Mouse (Mus musculus): ENCODE data around the gene Cacna1h. TPM values are rescaled to one million over a fixed set of nuclear protein-coding genes. Genes with fewer than 3 reads are reported as not detected.

The Cacna1h gene
- 1 to 10 TPM in 1 of 2 experiments, under 1 TPM in 1; 0.81 to 1.1 TPM for total RNA-seq (2021)
- long read RNA-seq, experiment 1, full-length matches to known transcripts, result 1 of 3 reads
- long read RNA-seq, experiment 1, partial matches to known transcripts, result 1 of 3 reads
- long read RNA-seq, experiment 1, other reads (novel, unspliced or antisense), result 1 of 3 reads
- long read RNA-seq, experiment 2, result 0 reads

GRCm38 (mm10) chr17:25433617-25434606 lies at the start of gene Cacna1h:
TSS of gene Cacna1h (minus strand) at chr17:25433783.
- DNase-seq (ENCODE audit: low spot score), result no peak

- no peak for DNase-seq (ENCODE audit: low spot score)
Measured at GRCm38 (mm10) chr17:25482092-25482491, 48.5 kb upstream of the Cacna1h start.

GRCm38 (mm10) chr17:25480820-25481219 lies 47.2 kb upstream of the Cacna1h start:
- DNase-seq (ENCODE audit: low spot score), result no peak

GRCm38 (mm10) chr17:25480152-25480551 lies 46.6 kb upstream of the Cacna1h start:
- no peak for DNase-seq (ENCODE audit: low spot score)

- peak; percentile 54 for DNase-seq (ENCODE audit: low spot score)
Measured at GRCm38 (mm10) chr17:25475946-25476744, 42.6 kb upstream of the Cacna1h start.

GRCm38 (mm10) chr17:25474330-25475077 lies 40.9 kb upstream of the Cacna1h start:
- peak; percentile 60 for DNase-seq (ENCODE audit: low spot score)

- no peak for DNase-seq (ENCODE audit: low spot score)
Measured at GRCm38 (mm10) chr17:25472044-25472443, 38.5 kb upstream of the Cacna1h start.

GRCm38 (mm10) chr17:25471418-25471817 lies 37.8 kb upstream of the Cacna1h start:
- no peak for DNase-seq (ENCODE audit: low spot score)

GRCm38 (mm10) chr17:25469798-25470197 lies 36.2 kb upstream of the Cacna1h start:
- DNase-seq (ENCODE audit: low spot score), result peak; percentile 44

- DNase-seq (ENCODE audit: low spot score), result no peak
Measured at GRCm38 (mm10) chr17:25468301-25468700, 34.7 kb upstream of the Cacna1h start.

- no peak for DNase-seq (ENCODE audit: low spot score)
Measured at GRCm38 (mm10) chr17:25467781-25468180, 34.2 kb upstream of the Cacna1h start.

GRCm38 (mm10) chr17:25466257-25466656 lies 32.7 kb upstream of the Cacna1h start:
- no peak for DNase-seq (ENCODE audit: low spot score)

GRCm38 (mm10) chr17:25464091-25464490 lies 30.5 kb upstream of the Cacna1h start:
- DNase-seq (ENCODE audit: low spot score), result no peak

- DNase-seq (ENCODE audit: low spot score), result no peak
Measured at GRCm38 (mm10) chr17:25463326-25463945, 29.9 kb upstream of the Cacna1h start.

GRCm38 (mm10) chr17:25462236-25462875 lies 28.8 kb upstream of the Cacna1h start:
- DNase-seq (ENCODE audit: low spot score), result no peak

GRCm38 (mm10) chr17:25456540-25456939 lies 23.0 kb upstream of the Cacna1h start:
- DNase-seq (ENCODE audit: low spot score), result no peak

GRCm38 (mm10) chr17:25454272-25454671 lies 20.7 kb upstream of the Cacna1h start, which contains the start of gene Tekt4:
TSS of gene Tekt4 (plus strand) at chr17:25454615.
- no peak for DNase-seq (ENCODE audit: low spot score)

- DNase-seq (ENCODE audit: low spot score), result no peak
Measured at GRCm38 (mm10) chr17:25452246-25452965, 18.8 kb upstream of the Cacna1h start.

- DNase-seq (ENCODE audit: low spot score), result no peak
Measured at GRCm38 (mm10) chr17:25450329-25450728, 16.7 kb upstream of the Cacna1h start.

Measured in gastrocnemius, adult 18-20 months (tissue).